Mouse (Mus musculus) cerebellum, adult 2 months (tissue): ENCODE results near the gene Tmem198.

Source experiments
- CTCF ChIP-seq: fragments of 200-500 bp; IDR thresholded peaks from 2 replicates; pipeline ENCODE4 v1.5.1; 2011; ENCODE audit warnings: low read depth, mild to moderate bottlenecking, control low read depth, low read length, moderate library complexity, borderline replicate concordance; ENCODE audit not compliant: insufficient read depth
- POLR2A ChIP-seq: fragments of 200-500 bp; IDR thresholded peaks from 2 replicates; pipeline ENCODE4 v1.6.1; 2011; ENCODE audit warnings: low read length, control low read depth, borderline replicate concordance; ENCODE audit not compliant: insufficient read depth

DNA sequence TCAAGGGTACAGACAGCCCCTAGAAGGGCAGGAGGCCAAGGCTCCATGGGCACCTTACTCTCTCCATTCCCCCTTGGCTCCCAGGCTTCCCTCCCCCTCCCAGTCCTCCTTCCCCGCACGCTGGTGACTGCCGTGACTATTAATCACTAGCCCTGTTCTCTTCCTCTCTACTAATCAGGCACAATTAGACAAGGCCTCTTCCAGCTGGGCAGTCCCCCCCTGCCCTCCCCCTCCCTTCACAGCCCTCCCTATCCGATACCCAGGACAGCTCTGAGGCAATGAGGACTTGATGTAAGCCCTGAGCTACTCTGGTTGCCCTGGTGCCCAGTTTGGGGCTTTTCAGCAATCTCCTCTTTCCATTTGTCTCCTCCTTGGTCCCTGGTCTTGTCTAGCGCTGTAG lies 23.4 kb upstream of the Tmem198 start:
- TF ChIP-seq POLR2A (no peak), CTCF (no peak)
